9 mouse cellular contexts compared by ENCODE assay signal in genomic region chr2:164866741-164867551, GRCm38 (mm10). TPM values are rescaled to one million over a fixed set of nuclear protein-coding genes. Genes with fewer than 3 reads are reported as not detected.
DNase-seq lines count a peak whose midpoint lies in the region; ATAC-seq and TF ChIP-seq lines count a peak whose summit lies in the region.
"Had no signal": no experiment of that assay in that cellular context is flagged by ENCODE, and none has a peak within 500 bp of the region (broad histone marks: within the 10 kb centered on the region; RNA-seq: fewer than 3 reads in every experiment).

No protein-coding gene starts in this region.

- 71% methylated on average over 16 of the region's 16 CpGs for WGBS in midbrain, embryonic 11.5 days
- WGBS in midbrain, embryonic 13.5 days = 72% methylated on average over 16 of the region's 16 CpGs
- WGBS in liver, embryonic 16.5 days (ENCODE audit: insufficient replicate concordance) = 46% methylated on average over 16 of the region's 16 CpGs

- no peak for TF ChIP-seq POLR2A in testis, adult 2 months (IDR thresholded peaks at IDR 0.05; ENCODE audit: control insufficient read depth, low read depth, low read length)

- H3K27ac ChIP-seq in midbrain, embryonic 11.5 days (ENCODE audit: low read depth, low read length) = no peak overlapping the region
- no peak overlapping the region for H3K27ac ChIP-seq in midbrain, embryonic 13.5 days
- H3K27ac ChIP-seq in liver, embryonic 16.5 days (ENCODE audit: low read length) = no peak overlapping the region
- H3K27ac ChIP-seq in testis, adult 2 months (ENCODE audit: control insufficient read depth, insufficient read depth, low read depth, low read length) = peak overlapping the region; percentile 63

- H3K4me2 ChIP-seq in midbrain, embryonic 11.5 days = no peak overlapping the region
- H3K4me2 ChIP-seq in midbrain, embryonic 13.5 days (replicated peaks) = no peak overlapping the region
- no peak overlapping the region for H3K4me2 ChIP-seq in liver, embryonic 16.5 days (ENCODE audit: low read depth, low read length)

- TF ChIP-seq CTCF in testis, adult 2 months (IDR thresholded peaks at IDR 0.05; ENCODE audit: control insufficient read depth, insufficient read depth, insufficient replicate concordance, low read depth, low read length) = no peak

- peak; percentile 38; the same call in 1 of the 2 replicates for ATAC-seq in midbrain, embryonic 11.5 days (ENCODE audit: low FRiP score)
- ATAC-seq in midbrain, embryonic 13.5 days = no peak
- ATAC-seq in liver, embryonic 16.5 days (ENCODE audit: low read depth) = peak; percentile 42

- H3K9ac ChIP-seq in midbrain, embryonic 11.5 days (ENCODE audit: low read length) = no peak overlapping the region
- H3K9ac ChIP-seq in midbrain, embryonic 13.5 days (replicated peaks) = no peak overlapping the region
- no peak overlapping the region for H3K9ac ChIP-seq in liver, embryonic 16.5 days (ENCODE audit: low read depth, low read length)

- no peak for DNase-seq in midbrain, embryonic 11.5 days (ENCODE audit: low spot score, missing footprints)
- peak; percentile 72 for DNase-seq in adrenal gland, adult 8-10 months
- DNase-seq in heart, postnatal 14 days = peak; percentile 78 to 90
- DNase-seq in layer of hippocampus, postnatal 14 days (ENCODE audit: low spot score in 2 of 2) = no peak
- no peak for DNase-seq in layer of hippocampus, postnatal 36 days

- no peaks in the 10 kb centered on the region for H3K27me3 ChIP-seq in midbrain, embryonic 11.5 days (ENCODE audit: control insufficient read depth, insufficient read depth, low read length)
- no peaks in the 10 kb centered on the region for H3K27me3 ChIP-seq in midbrain, embryonic 13.5 days
- H3K27me3 ChIP-seq in liver, embryonic 16.5 days (ENCODE audit: control insufficient read depth, insufficient read depth, low read depth, low read length) = no peaks in the 10 kb centered on the region
- H3K27me3 ChIP-seq in testis, adult 2 months (ENCODE audit: control insufficient read depth, insufficient read depth, low read length) = no peaks in the 10 kb centered on the region

- no peaks in the 10 kb centered on the region for H3K36me3 ChIP-seq in midbrain, embryonic 11.5 days (ENCODE audit: control insufficient read depth, insufficient read depth, low read length)
- no peaks in the 10 kb centered on the region for H3K36me3 ChIP-seq in midbrain, embryonic 13.5 days
- H3K36me3 ChIP-seq in liver, embryonic 16.5 days (ENCODE audit: control insufficient read depth, insufficient read depth) = no peaks in the 10 kb centered on the region
- H3K36me3 ChIP-seq in testis, adult 2 months (ENCODE audit: control insufficient read depth, insufficient read depth, low read length) = no peaks in the 10 kb centered on the region

- H3K4me3 ChIP-seq in midbrain, embryonic 11.5 days (ENCODE audit: low read depth, low read length) = no peak overlapping the region
- H3K4me3 ChIP-seq in midbrain, embryonic 13.5 days (replicated peaks) = no peak overlapping the region
- H3K4me3 ChIP-seq in liver, embryonic 16.5 days (ENCODE audit: low read depth, low read length) = no peak overlapping the region
- no peak overlapping the region for H3K4me3 ChIP-seq in testis, adult 2 months (ENCODE audit: control insufficient read depth, low read depth, low read length)

- H3K4me1 ChIP-seq in midbrain, embryonic 11.5 days (ENCODE audit: control insufficient read depth, insufficient read depth, low read length) = no peaks in the 10 kb centered on the region
- 0 out of 2 replicates have a peak, but pooled peaks cover 3% of the 10 kb centered on the region for H3K4me1 ChIP-seq in midbrain, embryonic 13.5 days (replicated peaks)
- no peaks in the 10 kb centered on the region for H3K4me1 ChIP-seq in liver, embryonic 16.5 days (ENCODE audit: control insufficient read depth, low read depth, low read length)
- H3K4me1 ChIP-seq in testis, adult 2 months (ENCODE audit: control insufficient read depth, insufficient read depth, low read length) = peaks cover 10% of the 10 kb centered on the region

- H3K9me3 ChIP-seq in midbrain, embryonic 11.5 days (ENCODE audit: control insufficient read depth, low read length) = peaks cover 4% of the 10 kb centered on the region
- H3K9me3 ChIP-seq in midbrain, embryonic 13.5 days = no peaks in the 10 kb centered on the region
- H3K9me3 ChIP-seq in liver, embryonic 16.5 days (replicated peaks; ENCODE audit: control insufficient read depth, low read length) = no peaks in the 10 kb centered on the region

- intact Hi-C loops in heart, postnatal 14 days (cut with DNase I) = no loop called here

RNA-seq across cellular contexts. Expression of gene Pltp, which starts 9.4 kb away (rescaled TPM):
- 91.8 and 97.3 TPM in 2 replicates for polyA plus RNA-seq in midbrain, embryonic 11.5 days (2014; fragmentation: Nextera tagmentation; extraction: Ambion mirVana)
- polyA plus RNA-seq in midbrain, embryonic 13.5 days (2015; fragmentation: Nextera tagmentation; extraction: Ambion mirVana) = 69.1 and 96.1 TPM in 2 replicates
- total RNA-seq in adrenal gland, adult 8-10 months (2022) = 10 to 100 TPM; 26.0 to 57.3 (median 35.5) TPM
- total RNA-seq in heart, postnatal 14 days (2021) = 10 to 100 TPM; 43.7 to 58.5 TPM
- polyA plus RNA-seq in liver, embryonic 16.5 days (2015; fragmentation: Nextera tagmentation; extraction: Ambion mirVana) = 23.1 and 27.4 TPM in 2 replicates
- polyA plus RNA-seq in testis, adult 2 months (2012; rRNA removed) = 18.0 and 23.7 TPM in 2 replicates
- 100 to 1,000 TPM in 1 of 2 experiments, 10 to 100 TPM in 1; 72.5 to 107 TPM for total RNA-seq in layer of hippocampus, postnatal 14 days (2021)
- total RNA-seq in layer of hippocampus, postnatal 36 days (2021) = 10 to 100 TPM; 66.9 to 70.7 TPM

RNA-seq across cellular contexts. Expression of gene Pcif1, which starts 12.2 kb away (rescaled TPM):
- 62.0 and 65.7 TPM in 2 replicates for polyA plus RNA-seq in midbrain, embryonic 11.5 days (2014; fragmentation: Nextera tagmentation; extraction: Ambion mirVana)
- 98.1 and 108 TPM in 2 replicates for polyA plus RNA-seq in midbrain, embryonic 13.5 days (2015; fragmentation: Nextera tagmentation; extraction: Ambion mirVana)
- total RNA-seq in adrenal gland, adult 8-10 months (2022) = 10 to 100 TPM; 49.4 to 74.0 (median 65.6) TPM
- total RNA-seq in heart, postnatal 14 days (2021) = 10 to 100 TPM; 33.0 to 33.6 TPM
- 36.8 and 38.2 TPM in 2 replicates for polyA plus RNA-seq in liver, embryonic 16.5 days (2015; fragmentation: Nextera tagmentation; extraction: Ambion mirVana)
- polyA plus RNA-seq in testis, adult 2 months (2012; rRNA removed) = 17.0 and 19.3 TPM in 2 replicates
- 10 to 100 TPM; 43.5 to 48.8 TPM for total RNA-seq in layer of hippocampus, postnatal 14 days (2021)
- 10 to 100 TPM; 41.2 to 44.1 TPM for total RNA-seq in layer of hippocampus, postnatal 36 days (2021)

RNA-seq across cellular contexts. Expression of gene Neurl2, which starts 33.7 kb away (rescaled TPM):
- 3.8 and 4.5 TPM in 2 replicates for polyA plus RNA-seq in midbrain, embryonic 11.5 days (2014; fragmentation: Nextera tagmentation; extraction: Ambion mirVana)
- polyA plus RNA-seq in midbrain, embryonic 13.5 days (2015; fragmentation: Nextera tagmentation; extraction: Ambion mirVana) = 4.7 TPM in 2 replicates
- total RNA-seq in adrenal gland, adult 8-10 months (2022) = 1 to 10 TPM in 3 of 4 experiments, under 1 TPM in 1; 0.90 to 4.9 (median 3.1) TPM
- total RNA-seq in heart, postnatal 14 days (2021) = 10 to 100 TPM; 34.6 to 34.7 TPM
- polyA plus RNA-seq in liver, embryonic 16.5 days (2015; fragmentation: Nextera tagmentation; extraction: Ambion mirVana) = 1.7 and 2.5 TPM in 2 replicates
- polyA plus RNA-seq in testis, adult 2 months (2012; rRNA removed) = 1.2 and 1.3 TPM in 2 replicates
- 1 to 10 TPM; 3.9 to 4.1 TPM for total RNA-seq in layer of hippocampus, postnatal 14 days (2021)
- total RNA-seq in layer of hippocampus, postnatal 36 days (2021) = 1 to 10 TPM; 1.8 to 2.7 TPM

RNA-seq across cellular contexts. Expression of gene Ctsa, which starts 34.3 kb away (rescaled TPM):
- 84.8 and 89.7 TPM in 2 replicates for polyA plus RNA-seq in midbrain, embryonic 11.5 days (2014; fragmentation: Nextera tagmentation; extraction: Ambion mirVana)
- 92.0 and 94.2 TPM in 2 replicates for polyA plus RNA-seq in midbrain, embryonic 13.5 days (2015; fragmentation: Nextera tagmentation; extraction: Ambion mirVana)
- total RNA-seq in adrenal gland, adult 8-10 months (2022) = 100 to 1,000 TPM; 103 to 166 (median 137) TPM
- total RNA-seq in heart, postnatal 14 days (2021) = 100 to 1,000 TPM in 1 of 2 experiments, 10 to 100 TPM in 1; 97.7 to 103 TPM
- polyA plus RNA-seq in liver, embryonic 16.5 days (2015; fragmentation: Nextera tagmentation; extraction: Ambion mirVana) = 90.7 and 92.5 TPM in 2 replicates
- 22.7 and 25.9 TPM in 2 replicates for polyA plus RNA-seq in testis, adult 2 months (2012; rRNA removed)
- total RNA-seq in layer of hippocampus, postnatal 14 days (2021) = 10 to 100 TPM; 87.7 to 89.6 TPM
- 10 to 100 TPM; 92.9 to 93.4 TPM for total RNA-seq in layer of hippocampus, postnatal 36 days (2021)

RNA-seq across cellular contexts. Expression of gene Spata25, which starts 38.6 kb away (rescaled TPM):
- not detected in 2 replicates for polyA plus RNA-seq in midbrain, embryonic 11.5 days (2014; fragmentation: Nextera tagmentation; extraction: Ambion mirVana)
- polyA plus RNA-seq in midbrain, embryonic 13.5 days (2015; fragmentation: Nextera tagmentation; extraction: Ambion mirVana) = not detected in 2 replicates
- under 1 TPM in 2 of 4 experiments, not detected in 2; 0.51 to 0.86 TPM for total RNA-seq in adrenal gland, adult 8-10 months (2022)
- total RNA-seq in heart, postnatal 14 days (2021) = 1 to 10 TPM in 1 of 2 experiments, under 1 TPM in 1; 0.86 to 1.0 TPM
- polyA plus RNA-seq in liver, embryonic 16.5 days (2015; fragmentation: Nextera tagmentation; extraction: Ambion mirVana) = not detected in 2 replicates
- 154 and 173 TPM in 2 replicates for polyA plus RNA-seq in testis, adult 2 months (2012; rRNA removed)
- under 1 TPM in 1 of 2 experiments, not detected in 1; 0.67 TPM for total RNA-seq in layer of hippocampus, postnatal 14 days (2021)
- not detected for total RNA-seq in layer of hippocampus, postnatal 36 days (2021)
- polyA plus RNA-seq: brain, embryonic 14.5 days had no signal

Comparison
In these comparisons a context has a peak if more than half of its experiments do, and no peak if none do; other contexts are left out.
1. DNase-seq: peak in adrenal gland, adult 8-10 months (single experiment) and heart, postnatal 14 days (2 of 2); none in midbrain, embryonic 11.5 days (single experiment), layer of hippocampus, postnatal 14 days (0 of 2) and layer of hippocampus, postnatal 36 days (0 of 2).
2. RNA of gene Neurl2, which starts 33.7 kb away (total RNA-seq): 34.6 to 34.7 TPM in heart, postnatal 14 days; 3.9 to 4.1 TPM in layer of hippocampus, postnatal 14 days, 0.90 to 4.9 TPM in adrenal gland, adult 8-10 months and 1.8 to 2.7 TPM in layer of hippocampus, postnatal 36 days; every median in the first group is over 4 times any median in the second.